Mouse (Mus musculus): Measurements from ENCODE around the gene Dck.
"Not testable (repeated sequence)": the region's sequence is repeated elsewhere in the genome, so short reads cannot be mapped to it uniquely, and the experiment has no call there.

The Dck gene

GRCm38 (mm10) chr5:88764987-88765481, at the start of gene Dck:
TSS of gene Dck (plus strand) at chr5:88764996.
- DNase-seq, result peak; percentile 100

- DNase-seq, result peak; percentile 25
Observed at GRCm38 (mm10) chr5:88716983-88717382, 47.8 kb upstream of the Dck start.

- peak; percentile 100 for DNase-seq
Observed at GRCm38 (mm10) chr5:88720116-88721002, 44.4 kb upstream of the Dck start, which contains the start of gene Mob1b. TSS of gene Mob1b (plus strand) at chr5:88720855.

DNA sequence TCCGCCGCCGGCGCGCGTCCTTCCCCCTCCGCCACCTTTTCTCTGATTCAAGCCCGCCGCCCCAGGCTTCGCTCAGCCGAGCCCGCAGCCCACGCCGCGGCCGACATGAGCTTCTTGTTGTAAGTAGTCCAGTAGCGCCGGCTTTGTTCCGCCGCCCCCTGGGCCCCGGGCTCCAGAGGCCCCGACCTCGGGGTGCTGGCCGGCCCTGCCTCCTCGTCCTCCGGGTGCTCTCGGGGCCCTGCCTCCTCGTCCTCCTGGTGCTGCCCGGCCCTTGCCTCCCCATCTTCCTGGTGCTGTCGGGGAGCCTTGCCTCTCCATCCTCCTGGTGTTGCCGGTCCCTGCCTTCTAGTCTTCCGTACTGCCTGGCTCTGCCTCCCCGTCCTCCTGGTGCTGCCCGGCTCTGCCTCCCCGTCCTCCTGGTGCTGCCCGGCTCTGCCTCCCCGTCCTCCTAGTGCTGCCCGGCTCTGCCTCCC, 43.8 kb upstream of the Dck start:
- DNase-seq, result no peak

- peak; percentile 93 for DNase-seq
Observed at GRCm38 (mm10) chr5:88721565-88722212, 43.1 kb upstream of the Dck start.

DNA sequence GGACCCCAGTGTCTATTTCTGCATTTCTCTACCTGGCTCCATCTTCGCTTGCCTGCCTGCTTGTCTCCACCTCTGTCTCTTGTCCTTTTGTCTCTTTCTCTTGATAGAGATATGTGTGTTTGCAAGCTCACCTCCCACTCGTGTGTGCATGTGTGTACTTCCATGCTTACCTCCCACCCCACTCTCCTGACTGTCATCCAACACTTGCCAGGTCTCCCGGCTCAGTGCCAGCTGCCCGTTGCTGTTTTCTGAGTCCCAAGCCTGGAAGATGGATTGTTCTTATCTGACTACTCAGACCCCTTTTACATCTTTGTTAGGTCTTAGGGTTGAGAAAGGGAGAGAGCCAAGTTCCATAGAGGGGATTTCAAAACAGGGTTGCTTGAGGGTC, 42.6 kb upstream of the Dck start:
- DNase-seq, result peak; percentile 85

DNA sequence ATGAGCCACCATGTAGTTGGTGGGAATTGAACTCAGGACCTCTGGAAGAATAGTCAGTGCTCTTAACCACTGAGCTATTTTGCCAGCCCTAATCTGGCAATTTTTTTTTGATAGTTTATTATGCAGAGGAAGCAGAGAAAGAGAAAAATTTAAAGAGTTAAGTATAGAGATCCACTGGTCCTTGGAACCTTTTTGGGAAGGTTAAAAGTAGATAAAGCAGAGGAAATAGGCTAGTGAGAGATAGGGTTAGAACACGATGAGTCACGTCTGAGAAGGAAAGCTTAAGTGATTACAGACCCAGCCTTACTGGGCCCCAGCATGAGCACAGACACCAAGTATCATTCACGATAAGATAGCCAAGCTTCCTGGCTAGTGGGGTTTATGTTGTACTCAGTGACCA, 40.8 kb upstream of the Dck start:
- peak; percentile 73 for DNase-seq

- DNase-seq, result peak; percentile 18
Observed at GRCm38 (mm10) chr5:88727593-88728144, 37.1 kb upstream of the Dck start.

GRCm38 (mm10) chr5:88734786-88735185, 30.0 kb upstream of the Dck start:
- DNase-seq, result no peak

GRCm38 (mm10) chr5:88741065-88741464, 23.7 kb upstream of the Dck start:
- DNase-seq, result not testable (repeated sequence)

GRCm38 (mm10) chr5:88747774-88748173, 17.0 kb upstream of the Dck start:
- no peak for DNase-seq

DNA sequence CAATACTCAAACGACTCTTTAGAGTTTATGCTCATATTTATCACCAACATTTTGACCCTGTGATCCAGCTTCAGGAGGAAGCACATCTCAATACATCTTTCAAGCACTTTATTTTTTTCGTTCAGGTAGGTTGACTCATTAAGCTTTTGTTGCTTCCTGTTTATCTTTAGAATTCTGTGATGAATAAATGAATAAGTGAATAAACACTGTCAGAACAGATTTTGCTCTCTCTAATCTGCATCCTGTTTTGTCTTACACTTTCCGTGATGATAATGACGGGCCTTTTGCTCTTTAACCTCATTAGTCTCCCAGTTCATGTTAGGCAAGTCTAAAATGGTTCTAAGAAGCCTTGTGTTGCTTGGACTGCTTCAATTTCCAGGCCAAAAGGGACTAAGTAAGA, 11.6 kb upstream of the Dck start:
- no peak for DNase-seq

GRCm38 (mm10) chr5:88762611-88763010, 2.2 kb upstream of the Dck start:
- no peak for DNase-seq

- DNase-seq, result no peak
Observed at GRCm38 (mm10) chr5:88764430-88764986, 288 bp upstream of the Dck start.

DNA sequence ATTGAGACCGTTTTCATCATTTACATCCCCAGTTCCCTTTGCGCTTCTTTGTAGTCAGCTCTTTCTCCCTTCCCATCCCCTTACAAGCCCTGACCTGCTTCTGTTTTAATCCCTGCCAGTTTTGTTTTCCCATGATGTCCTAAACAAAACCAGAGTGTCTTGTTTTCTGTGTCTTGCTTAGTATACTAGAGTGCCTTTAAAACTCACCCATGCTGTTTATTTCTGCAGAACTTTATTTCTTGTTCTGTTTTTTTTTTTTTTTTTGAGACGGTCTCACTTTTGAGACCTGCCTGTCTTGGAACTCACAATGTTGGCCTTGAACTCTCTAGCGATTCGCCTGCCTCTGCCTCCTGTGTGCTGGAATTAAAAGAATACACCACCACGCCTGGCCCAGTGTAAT, 791 bp downstream of the Dck start:
- no peak for DNase-seq

DNA sequence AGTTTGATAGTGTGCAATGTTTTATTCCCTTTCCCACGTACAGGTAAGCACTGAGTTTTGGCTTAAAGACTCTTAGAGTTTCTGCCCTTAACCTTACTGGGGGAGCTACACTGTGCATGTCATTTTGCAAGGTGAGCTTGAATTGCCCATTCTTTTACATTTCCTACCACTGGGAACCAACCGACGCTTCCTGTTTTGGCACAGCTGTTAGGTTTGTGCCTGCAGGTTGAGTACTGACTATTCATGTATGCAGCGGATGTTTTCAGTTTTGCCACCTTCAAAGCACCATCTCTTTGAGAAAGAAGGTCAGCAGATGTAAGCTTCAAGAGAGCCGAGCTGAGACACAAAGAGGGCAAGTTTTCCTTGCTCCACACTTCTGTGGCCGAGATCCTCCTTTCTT, 1.3 kb downstream of the Dck start:
- no peak for DNase-seq

- no peak for DNase-seq
Observed at GRCm38 (mm10) chr5:88766863-88767262, 2.1 kb downstream of the Dck start.

GRCm38 (mm10) chr5:88768201-88768600, 3.4 kb downstream of the Dck start:
- no peak for DNase-seq

GRCm38 (mm10) chr5:88782072-88782765, 17.4 kb downstream of the Dck start:
- no peak for DNase-seq

DNA sequence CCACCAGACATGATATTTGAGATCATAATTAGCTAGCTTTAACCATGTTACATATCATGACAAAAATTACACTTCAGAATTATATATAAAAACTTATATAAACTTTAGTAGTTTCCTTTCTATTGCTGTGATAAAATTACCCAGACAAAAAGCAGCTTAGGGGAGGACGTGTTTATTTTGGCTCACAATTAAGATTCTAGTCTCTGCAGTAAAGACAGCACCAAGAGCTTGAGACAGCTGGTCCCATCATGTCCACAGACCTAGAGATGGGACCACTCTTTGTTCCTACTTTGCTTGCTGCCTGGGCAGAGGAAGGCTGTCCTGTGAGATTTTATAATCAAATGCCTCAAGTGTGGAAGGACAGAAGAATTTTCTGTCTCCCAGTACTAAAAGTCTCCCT, 20.3 kb downstream of the Dck start:
- DNase-seq, result no peak

- DNase-seq, result no peak
Observed at GRCm38 (mm10) chr5:88790675-88791074, 25.9 kb downstream of the Dck start.

Data from heart, adult 11 months (tissue).